Mouse (Mus musculus) liver, embryonic 14.5 days (tissue): ENCODE measurements around the gene Ninj2. TPM values are rescaled to one million over a fixed set of nuclear protein-coding genes. Genes with fewer than 3 reads are reported as not detected.

Experiments
- ATAC-seq: fragments of 200-750 bp; cut with Nextera tagmentation; 2 replicates; pipeline ENCODE4 v1.8.0; 2017; ENCODE audit warnings: moderate number of reproducible peaks, mild to moderate bottlenecking, moderate library complexity; ENCODE audit not compliant: insufficient read depth
- DNase-seq, 3 experiments: peaks; one replicate each; pipeline ENCODE4 v3.0.0-alpha.2; 2012 to 2013; ENCODE audit warnings: low read depth in 3 of 3, low spot score in 3 of 3
- H3K27ac ChIP-seq: fragments of 300-500 bp; sonication (generic); 2 replicates; pipeline ENCODE4 v1.5.1; 2014; ENCODE audit warnings: moderate library complexity, mild to moderate bottlenecking, control low read depth, inconsistent platforms
- H3K27me3 ChIP-seq: fragments of 300-500 bp; sonication (generic); 2 replicates; pipeline ENCODE4 v1.6.1; 2014; ENCODE audit warnings: mild to moderate bottlenecking, low read length, moderate library complexity; ENCODE audit not compliant: control insufficient read depth, insufficient read depth
- H3K36me3 ChIP-seq: fragments of 300-500 bp; sonication (generic); replicated peaks from 2 replicates; pipeline ENCODE4 v1.6.1; 2014; ENCODE audit warnings: low read depth; ENCODE audit not compliant: control insufficient read depth, insufficient read depth
- H3K4me1 ChIP-seq, 2 experiments: fragments of 200-500 bp in 1 of 2; fragments of 300-500 bp in 1 of 2; sonication (generic) in 1 of 2; replicated peaks; 2 replicates each; pipeline ENCODE4 v1.6.1; 2012 to 2014; ENCODE audit warnings: antibody characterized with exemption in 1 of 2, inconsistent platforms in 1 of 2, low read length in 1 of 2; ENCODE audit not compliant: control insufficient read depth in 2 of 2, insufficient read depth in 2 of 2
- H3K4me2 ChIP-seq: fragments of 300-500 bp; sonication (generic); 2 replicates; pipeline ENCODE4 v1.6.1; 2014; ENCODE audit warnings: low read depth, mild to moderate bottlenecking, control low read depth, moderate library complexity
- H3K4me3 ChIP-seq, 2 experiments: fragments of 200-500 bp in 1 of 2; fragments of 300-500 bp in 1 of 2; sonication (generic) in 1 of 2; 2 replicates each; pipeline ENCODE4 v1.5.1; 2012 to 2014; ENCODE audit warnings: low read depth in 2 of 2, low read length in 2 of 2, mild to moderate bottlenecking in 2 of 2, control low read depth in 1 of 2, inconsistent platforms in 1 of 2, moderate library complexity in 1 of 2; ENCODE audit not compliant: insufficient read depth in 1 of 2
- H3K9ac ChIP-seq: fragments of 300-500 bp; sonication (generic); replicated peaks from 2 replicates; pipeline ENCODE4 v1.6.1; 2014; ENCODE audit warnings: mild to moderate bottlenecking, control low read depth, moderate library complexity
- H3K9me3 ChIP-seq: fragments of 300-500 bp; sonication (generic); 2 replicates; pipeline ENCODE4 v1.6.1; 2016; ENCODE audit warnings: low read length, mixed read lengths; ENCODE audit not compliant: control insufficient read depth
- CTCF ChIP-seq: IDR thresholded peaks from 2 replicates; pipeline ENCODE4 v1.5.1; 2016; ENCODE audit warnings: antibody characterized with exemption, low read depth, control low read depth
- EP300 ChIP-seq: IDR thresholded peaks from 2 replicates; pipeline ENCODE4 v1.6.1; 2016; ENCODE audit warnings: antibody characterized with exemption, low read depth
- WGBS: fragments of 180-500 bp; shearing (Covaris S2); extraction: QIAGEN DNeasy Blood & Tissue Kit; methylation state at CpG from one replicate; pipeline ENCODE4 v1.1.7; 2014; ENCODE audit not compliant: insufficient replicate concordance; 5-methylcytosine and 5-hydroxymethylcytosine counted together
- polyA plus RNA-seq, 2 experiments: library from polyadenylated mRNA; depleted of rRNA in 1 of 2; stranded (reverse) in 1 of 2; unstranded in 1 of 2; fragments of >200 nt; fragmentation: Nextera tagmentation in 1 of 2; extraction: Ambion mirVana in 1 of 2; gene quantifications; 2 replicates each; pipeline versions ENCODE4 v1.2.1 to v1.2.3; 2012 to 2014

Ninj2 gene
- polyA plus RNA-seq, 2 experiments: 0.33 TPM; not detected in 1

DNA sequence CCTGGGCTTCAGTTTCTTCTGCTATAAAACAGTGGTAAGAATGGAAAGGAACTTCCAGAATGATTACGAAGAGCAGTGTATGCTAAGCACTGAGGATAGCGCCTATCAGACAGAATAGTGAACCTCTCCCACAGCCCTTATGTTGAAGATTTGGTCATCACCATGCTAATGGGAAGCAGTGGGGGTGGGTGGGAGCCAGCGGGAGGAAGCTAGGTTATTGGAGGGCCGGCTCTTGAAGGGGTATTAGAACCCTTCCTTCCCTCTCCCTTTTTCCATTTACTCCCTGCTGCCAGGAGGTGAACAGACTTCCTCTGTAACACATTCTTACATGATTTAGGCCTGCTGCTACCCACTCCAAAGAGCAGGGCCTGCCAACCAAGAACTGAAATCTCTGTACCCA, 1.2 kb upstream of the Ninj2 start:
- Histone ChIP-seq H3K27ac (no peak overlapping the region), H3K4me3 (no peak overlapping the region), H3K4me2 (no peak overlapping the region), H3K9me3 (no peaks in the 10 kb centered on the region), H3K27me3 (no peaks in the 10 kb centered on the region), H3K9ac (no peak overlapping the region), H3K4me1 (no peaks in the 10 kb centered on the region), H3K36me3 (no peaks in the 10 kb centered on the region)
- no peak for ATAC-seq
- no peak for DNase-seq
- TF ChIP-seq EP300 (no peak), CTCF (no peak)
- WGBS: 58% methylated on average over 4 of the region's 4 CpGs

DNA sequence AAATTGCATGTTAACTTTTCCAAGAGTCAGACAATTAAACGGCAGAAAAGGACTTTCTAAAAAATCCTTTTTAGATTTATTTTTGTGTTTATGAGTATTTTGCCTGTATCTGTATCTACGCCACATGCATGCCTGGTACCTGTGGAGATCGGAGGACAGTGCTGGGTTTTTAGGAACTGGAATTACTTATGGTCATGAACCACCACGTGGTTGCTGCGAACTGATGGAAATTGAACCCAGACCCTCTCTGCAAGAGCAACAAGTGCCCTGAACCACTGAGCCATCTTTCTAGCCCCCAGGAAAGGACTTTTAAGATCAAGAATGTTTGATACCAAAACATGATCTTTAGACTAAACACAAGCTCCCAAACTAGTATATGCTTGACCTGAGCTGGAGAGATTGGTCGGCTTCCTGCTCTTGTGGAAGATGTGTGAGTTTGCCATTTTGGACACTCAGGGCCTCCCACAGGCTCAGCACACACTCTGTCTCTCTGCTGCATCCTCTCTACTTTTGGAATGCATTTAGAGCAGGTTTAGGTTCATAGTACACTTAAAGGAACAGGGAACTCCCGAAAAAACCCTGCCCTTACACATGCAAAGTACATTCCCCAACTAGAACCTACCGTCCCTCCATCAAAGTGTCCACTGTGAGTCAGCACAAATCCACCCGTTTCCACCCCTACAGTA, 1.1 kb downstream of the Ninj2 start:
- no peak for DNase-seq
- TF ChIP-seq EP300 (no peak), CTCF (no peak)
- H3K9me3 ChIP-seq: no peaks in the 10 kb centered on the region
- no peak overlapping the region for H3K27ac ChIP-seq
- no peaks in the 10 kb centered on the region for H3K27me3 ChIP-seq
- H3K36me3 ChIP-seq: no peaks in the 10 kb centered on the region
- 54% methylated on average over 9 of the region's 9 CpGs for WGBS
- H3K4me3 ChIP-seq: no peak overlapping the region
- no peak overlapping the region for H3K4me2 ChIP-seq
- no peak for ATAC-seq
- H3K9ac ChIP-seq: no peak overlapping the region
- H3K4me1 ChIP-seq: no peaks in the 10 kb centered on the region

DNA sequence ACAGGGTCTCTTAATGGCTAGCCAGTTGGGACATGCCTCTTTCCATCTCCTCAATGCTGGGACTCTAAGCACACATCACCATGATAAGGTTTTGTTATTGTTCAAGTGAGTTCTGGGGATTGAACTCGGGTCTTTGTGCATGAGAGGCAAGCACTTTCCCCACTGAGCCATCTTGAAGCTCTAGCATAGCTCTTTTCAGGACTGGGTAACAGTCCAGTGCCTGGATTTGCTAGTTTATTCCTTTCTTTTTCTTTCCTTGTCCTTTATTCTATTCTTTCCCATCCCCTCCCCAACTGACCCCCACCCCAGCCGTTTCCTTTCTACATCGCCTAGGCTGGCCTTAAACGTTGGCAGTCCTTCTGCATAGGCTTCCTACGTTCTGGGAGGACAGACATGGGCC, 1.9 kb downstream of the Ninj2 start:
- 43% methylated on average over 5 of the region's 5 CpGs for WGBS
- Histone ChIP-seq H3K4me1 (no peaks in the 10 kb centered on the region), H3K36me3 (no peaks in the 10 kb centered on the region), H3K4me3 (no peak overlapping the region), H3K4me2 (no peak overlapping the region), H3K27me3 (no peaks in the 10 kb centered on the region), H3K9ac (no peak overlapping the region), H3K27ac (no peak overlapping the region), H3K9me3 (no peaks in the 10 kb centered on the region)
- no peak for DNase-seq
- ATAC-seq: no peak
- no peak for TF ChIP-seq EP300
- TF ChIP-seq CTCF: no peak

DNA sequence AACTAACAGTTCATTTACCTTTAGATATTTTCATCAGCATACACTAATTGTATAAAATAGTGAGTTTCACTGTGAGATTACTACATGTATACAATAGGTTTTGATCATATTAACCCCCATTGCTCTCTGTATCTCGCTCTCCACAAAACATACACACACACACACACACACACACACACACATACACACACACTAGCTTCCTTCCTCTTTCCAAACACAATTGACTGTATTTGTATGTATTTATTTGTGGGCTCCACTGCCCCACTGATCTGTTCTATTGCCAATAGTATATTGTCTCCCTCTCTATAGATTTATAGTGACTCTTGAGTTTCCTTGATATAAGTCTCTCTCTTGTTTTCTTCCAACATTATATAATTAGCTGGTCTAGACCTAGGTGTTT, 2.4 kb downstream of the Ninj2 start:
- DNase-seq (no peak), ATAC-seq (no peak)
- no peaks in the 10 kb centered on the region for H3K36me3 ChIP-seq
- H3K27ac ChIP-seq: no peak overlapping the region
- H3K4me3 ChIP-seq: no peak overlapping the region
- WGBS: 43% methylated on average over 1 of the region's 1 CpGs
- H3K27me3 ChIP-seq: no peaks in the 10 kb centered on the region
- H3K9me3 ChIP-seq: no peaks in the 10 kb centered on the region
- no peak for TF ChIP-seq EP300
- TF ChIP-seq CTCF: no peak
- no peak overlapping the region for H3K4me2 ChIP-seq
- no peaks in the 10 kb centered on the region for H3K4me1 ChIP-seq
- no peak overlapping the region for H3K9ac ChIP-seq

DNA sequence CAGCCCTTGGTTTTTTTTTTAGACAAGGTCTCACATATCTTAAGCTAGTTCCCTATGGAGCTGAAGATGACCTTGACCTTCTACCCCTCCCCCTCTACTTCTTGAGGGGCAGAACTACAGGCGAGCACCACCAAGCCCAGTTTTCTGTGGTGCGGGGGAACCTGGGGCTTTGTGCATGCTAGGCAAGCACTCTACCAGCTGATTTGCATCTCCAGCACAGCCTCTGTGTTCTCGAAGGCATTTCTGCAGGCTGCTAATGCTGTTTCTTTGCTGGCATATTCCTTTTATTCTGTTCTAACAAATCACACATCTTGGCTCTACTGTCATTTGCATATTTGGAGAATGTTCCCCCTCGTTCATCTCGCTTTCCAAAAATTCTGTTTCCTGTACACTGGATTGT, 6.2 kb downstream of the Ninj2 start:
- Histone ChIP-seq H3K9me3 (no peaks in the 10 kb centered on the region), H3K27ac (no peak overlapping the region), H3K4me3 (no peak overlapping the region), H3K27me3 (no peaks in the 10 kb centered on the region), H3K36me3 (no peaks in the 10 kb centered on the region), H3K9ac (no peak overlapping the region), H3K4me2 (no peak overlapping the region), H3K4me1 (peaks cover 0 to 3% of the 10 kb centered on the region in 2 experiments; a peak in 2 of 4 replicates)
- ATAC-seq (no peak), DNase-seq (no peak)
- WGBS: 58% methylated on average over 5 of the region's 5 CpGs
- no peak for TF ChIP-seq EP300
- no peak for TF ChIP-seq CTCF
